In the genomic region with DNA sequence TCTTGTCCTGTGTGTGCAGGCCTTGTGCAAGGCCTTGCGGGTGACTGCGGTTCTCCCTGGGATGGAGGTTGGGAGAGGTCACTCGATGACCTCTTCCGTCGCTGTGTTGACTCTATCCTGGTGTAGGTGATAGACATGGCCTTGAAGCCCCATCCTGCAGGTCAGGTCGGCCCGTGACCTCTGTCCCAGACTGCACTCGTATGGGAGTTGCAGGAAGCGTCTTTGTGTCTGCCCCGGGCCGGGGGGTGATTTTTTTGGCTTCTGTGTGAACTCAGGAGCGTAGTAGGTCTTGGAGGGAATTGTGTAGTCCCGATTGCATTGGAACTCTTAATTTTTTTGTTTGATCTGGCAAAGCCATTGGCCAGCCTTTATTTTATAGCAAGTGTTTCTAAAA, we compare ENCODE assay signal across 8 mouse cellular contexts. TPM values are rescaled to one million over a fixed set of nuclear protein-coding genes. Genes with fewer than 3 reads are reported as not detected.
DNase-seq lines count a peak whose midpoint lies in the region; ATAC-seq and TF ChIP-seq lines count a peak whose summit lies in the region.

No protein-coding gene starts in this region.

- TF ChIP-seq CTCF in left cerebral cortex, adult 2 months (IDR thresholded peaks at IDR 0.05): no peak
- TF ChIP-seq CTCF in hindbrain, postnatal 0 days (IDR thresholded peaks at IDR 0.05; ENCODE audit: low read depth): no peak
- TF ChIP-seq CTCF in midbrain, postnatal 0 days (IDR thresholded peaks at IDR 0.05): no peak

- H3K9me3 ChIP-seq in embryonic facial prominence, embryonic 10.5 days: no peaks in the 10 kb centered on the region
- H3K9me3 ChIP-seq in hindbrain, postnatal 0 days (ENCODE audit: low read length): no peaks in the 10 kb centered on the region
- H3K9me3 ChIP-seq in midbrain, postnatal 0 days (ENCODE audit: low read length): no peaks in the 10 kb centered on the region

- H3K4me1 ChIP-seq in embryonic facial prominence, embryonic 10.5 days: peaks cover 43% of the 10 kb centered on the region
- H3K4me1 ChIP-seq in hindbrain, postnatal 0 days (ENCODE audit: insufficient read depth, low read length): peaks cover 31% of the 10 kb centered on the region
- peaks cover 30% of the 10 kb centered on the region for H3K4me1 ChIP-seq in midbrain, postnatal 0 days (ENCODE audit: insufficient read depth, low read length)

- WGBS in embryonic facial prominence, embryonic 10.5 days: 7% methylated on average over 13 of the region's 13 CpGs
- 5% methylated on average over 13 of the region's 13 CpGs for WGBS in hindbrain, postnatal 0 days
- WGBS in midbrain, postnatal 0 days: 6% methylated on average over 13 of the region's 13 CpGs

- H3K36me3 ChIP-seq in embryonic facial prominence, embryonic 10.5 days (replicated peaks): peaks cover 4% of the 10 kb centered on the region; the same call in 1 of the 2 replicates
- no peaks in the 10 kb centered on the region for H3K36me3 ChIP-seq in hindbrain, postnatal 0 days (ENCODE audit: insufficient read depth, low read length)
- H3K36me3 ChIP-seq in midbrain, postnatal 0 days (ENCODE audit: insufficient read depth, low read length): no peaks in the 10 kb centered on the region

- peak overlapping the region; percentile 76 for H3K4me2 ChIP-seq in hindbrain, postnatal 0 days (ENCODE audit: low read depth, low read length)
- peak overlapping the region; percentile 75 for H3K4me2 ChIP-seq in midbrain, postnatal 0 days (ENCODE audit: low read depth, low read length, poor library complexity, severe bottlenecking)

- peak overlapping the region; percentile 66 for H3K4me3 ChIP-seq in left cerebral cortex, adult 2 months
- H3K4me3 ChIP-seq in embryonic facial prominence, embryonic 10.5 days: peak overlapping the region; percentile 86
- peak overlapping the region; percentile 51 for H3K4me3 ChIP-seq in hindbrain, postnatal 0 days (ENCODE audit: low read length)
- H3K4me3 ChIP-seq in midbrain, postnatal 0 days (ENCODE audit: low read depth, low read length): peak overlapping the region; percentile 61

- H3K27ac ChIP-seq in left cerebral cortex, adult 2 months: peak overlapping the region; percentile 100
- peak overlapping the region; percentile 97 for H3K27ac ChIP-seq in embryonic facial prominence, embryonic 10.5 days (replicated peaks)
- peak overlapping the region; percentile 89 for H3K27ac ChIP-seq in hindbrain, postnatal 0 days
- H3K27ac ChIP-seq in midbrain, postnatal 0 days (ENCODE audit: low read depth, low read length): peak overlapping the region; percentile 90

- no peak for ATAC-seq in hindbrain, postnatal 0 days
- no peak for ATAC-seq in midbrain, postnatal 0 days (ENCODE audit: low FRiP score)

- peak overlapping the region; percentile 77 for H3K9ac ChIP-seq in hindbrain, postnatal 0 days (replicated peaks; ENCODE audit: low read length)
- H3K9ac ChIP-seq in midbrain, postnatal 0 days (replicated peaks; ENCODE audit: low read length, poor library complexity, severe bottlenecking): peak overlapping the region; percentile 86

- H3K27me3 ChIP-seq in embryonic facial prominence, embryonic 10.5 days (replicated peaks; ENCODE audit: low read depth, poor library complexity, severe bottlenecking): no peaks in the 10 kb centered on the region
- no peaks in the 10 kb centered on the region for H3K27me3 ChIP-seq in hindbrain, postnatal 0 days (ENCODE audit: insufficient read depth, low read length)
- no peaks in the 10 kb centered on the region for H3K27me3 ChIP-seq in midbrain, postnatal 0 days (ENCODE audit: insufficient read depth, low read length)

- DNase-seq in left cerebral cortex, adult 2 months (ENCODE audit: extremely low spot score in 1 of 2, low spot score in 2 of 2): no peak
- no peak for DNase-seq in left cerebral cortex, postnatal 14 days (ENCODE audit: low spot score in 2 of 2)
- no peak for DNase-seq in embryonic facial prominence, embryonic 10.5 days (ENCODE audit: low spot score)
- DNase-seq in hindbrain, postnatal 0 days (ENCODE audit: low spot score): no peak
- DNase-seq in midbrain, postnatal 0 days (ENCODE audit: low spot score): no peak
- no peak for DNase-seq in frontal cortex, postnatal 36 days (ENCODE audit: low spot score in 2 of 2)
- DNase-seq in gastrocnemius, postnatal 10 days: no peak
- DNase-seq in urinary bladder, adult 18-20 months (ENCODE audit: low spot score in 2 of 2): no peak

- intact Hi-C loops in left cerebral cortex, adult 2 months (cut with DNase I): no loop called here
- intact Hi-C loops in left cerebral cortex, postnatal 14 days (cut with DNase I): loop anchor here (2.0 kb wide), 1 partner anchor 33 kb away; no protein-coding TSS in a partner anchor

RNA-seq across cellular contexts. Expression of a gene that starts 0.6 kb away (rescaled TPM):
- total RNA-seq in left cerebral cortex, adult 2 months (2021): 1,000 to 10,000 TPM; 1,511 to 1,570 TPM
- total RNA-seq in left cerebral cortex, postnatal 14 days (2021): 1,000 to 10,000 TPM; 1,462 to 1,465 TPM
- 47.1 and 49.0 TPM in 2 replicates for polyA plus RNA-seq in embryonic facial prominence, embryonic 10.5 days (2016; fragmentation: Nextera tagmentation; extraction: Ambion mirVana)
- 768 and 845 TPM in 2 replicates for total RNA-seq in hindbrain, postnatal 0 days (2014; rRNA removed)
- 277 and 281 TPM in 2 replicates for polyA plus RNA-seq in hindbrain, postnatal 0 days (2015; fragmentation: Nextera tagmentation; extraction: Ambion mirVana)
- total RNA-seq in midbrain, postnatal 0 days (2014; rRNA removed): 714 and 811 TPM in 2 replicates
- 272 and 300 TPM in 2 replicates for polyA plus RNA-seq in midbrain, postnatal 0 days (2015; fragmentation: Nextera tagmentation; extraction: Ambion mirVana)
- 100 to 1,000 TPM; 405 to 444 TPM for total RNA-seq in gastrocnemius, postnatal 10 days (2021)

RNA-seq across cellular contexts. Expression of a gene that starts 58.9 kb away (rescaled TPM):
- 1 to 10 TPM; 1.2 to 1.4 TPM for total RNA-seq in left cerebral cortex, adult 2 months (2021)
- total RNA-seq in left cerebral cortex, postnatal 14 days (2021): 1 to 10 TPM; 2.2 to 2.6 TPM
- polyA plus RNA-seq in embryonic facial prominence, embryonic 10.5 days (2016; fragmentation: Nextera tagmentation; extraction: Ambion mirVana): 1.8 and 1.9 TPM in 2 replicates
- total RNA-seq in hindbrain, postnatal 0 days (2014; rRNA removed): 7.2 and 10.0 TPM in 2 replicates
- 0.89 and 0.96 TPM in 2 replicates for polyA plus RNA-seq in hindbrain, postnatal 0 days (2015; fragmentation: Nextera tagmentation; extraction: Ambion mirVana)
- 4.6 and 5.5 TPM in 2 replicates for total RNA-seq in midbrain, postnatal 0 days (2014; rRNA removed)
- 0.86 and 0.89 TPM in 2 replicates for polyA plus RNA-seq in midbrain, postnatal 0 days (2015; fragmentation: Nextera tagmentation; extraction: Ambion mirVana)
- total RNA-seq in gastrocnemius, postnatal 10 days (2021): 1 to 10 TPM; 1.9 to 2.1 TPM
